Mouse (Mus musculus): ENCODE measurements around the gene Bhlhe40. TPM values are rescaled to one million over a fixed set of nuclear protein-coding genes. Genes with fewer than 3 reads are reported as not detected.
A peak's percentile ranks its signal among the peaks of the same experiment; 100 is the strongest.

The Bhlhe40 gene
- total and polyA plus RNA-seq, 3 experiments, result 27.9 to 64.6 (median 31.1) TPM

- Histone ChIP-seq H3K4me3 (no peak overlapping the region), H3K79me2 (replicated peaks; ENCODE audit: control insufficient read depth, insufficient read depth, low read length) (no peaks in the 10 kb centered on the region), H3K4me1 (ENCODE audit: control insufficient read depth, insufficient read depth, low read length) (peaks cover 6% of the 10 kb centered on the region), H3K27me3 (ENCODE audit: control insufficient read depth, insufficient read depth, low read length) (no peaks in the 10 kb centered on the region), H3K36me3 (ENCODE audit: control insufficient read depth, insufficient read depth, low read length) (no peaks in the 10 kb centered on the region), H3K9ac (ENCODE audit: low read depth, low read length) (no peak overlapping the region), H3K27ac (no peak overlapping the region)
- intact Hi-C loops (cut with DNase I), result no loop called here
- TF ChIP-seq POLR2A (IDR thresholded peaks at IDR 0.05; ENCODE audit: insufficient read depth, low read depth, low read length), result no peak
- peak; percentile 44 for TF ChIP-seq CTCF (IDR thresholded peaks at IDR 0.05)
- no peak for TF ChIP-seq EP300 (IDR thresholded peaks at IDR 0.05; ENCODE audit: insufficient read depth, low read depth, low read length)
- 53% methylated on average over 2 of the region's 2 CpGs for WGBS
- no peak for DNase-seq
These were observed 4.6 kb upstream of the Bhlhe40 start for GRCm38 (mm10) chr6:108655861-108656260.

DNA sequence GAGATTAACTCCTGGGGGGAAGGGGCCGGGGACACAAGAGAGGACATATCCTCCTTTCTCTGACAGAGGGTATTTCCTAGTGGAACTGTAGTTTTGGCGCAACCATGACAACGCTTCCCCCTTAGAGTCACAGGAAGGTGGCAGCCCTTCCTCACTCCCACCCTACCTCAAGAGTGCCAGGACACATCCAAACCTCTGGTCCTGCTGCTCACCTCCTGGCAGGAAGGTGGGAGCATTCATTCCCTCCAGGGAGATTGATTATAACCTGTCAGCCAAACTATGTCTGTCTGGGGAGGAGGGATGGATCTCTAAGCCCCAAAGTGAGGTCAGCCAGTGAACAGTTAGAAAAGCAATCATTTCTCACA lies 2.4 kb upstream of the Bhlhe40 start:
- H3K36me3 ChIP-seq (ENCODE audit: control insufficient read depth, insufficient read depth, low read length), result peaks cover 6% of the 10 kb centered on the region
- H3K79me2 ChIP-seq (replicated peaks; ENCODE audit: control insufficient read depth, insufficient read depth, low read length), result no peaks in the 10 kb centered on the region
- peak overlapping the region; percentile 99 for H3K27ac ChIP-seq
- H3K4me1 ChIP-seq (ENCODE audit: control insufficient read depth, insufficient read depth, low read length), result peaks cover 6% of the 10 kb centered on the region
- no peaks in the 10 kb centered on the region for H3K27me3 ChIP-seq (ENCODE audit: control insufficient read depth, insufficient read depth, low read length)
- peak overlapping the region; percentile 65 for H3K9ac ChIP-seq (ENCODE audit: low read depth, low read length)
- intact Hi-C loops (cut with DNase I), result loop anchor here (2.0 kb wide), 2 partner anchors 125 to 231 kb away; no protein-coding TSS in a partner anchor
- no peak for TF ChIP-seq POLR2A (IDR thresholded peaks at IDR 0.05; ENCODE audit: insufficient read depth, low read depth, low read length)
- no peak for TF ChIP-seq CTCF (IDR thresholded peaks at IDR 0.05)
- TF ChIP-seq EP300 (IDR thresholded peaks at IDR 0.05; ENCODE audit: insufficient read depth, low read depth, low read length), result no peak; the same call in 1 of the 2 replicates
- 31% methylated on average over 3 of the region's 3 CpGs for WGBS
- H3K4me3 ChIP-seq, result peak overlapping the region; percentile 93; the same call in 1 of the 2 replicates
- DNase-seq, result peak; percentile 41 to 56

DNA sequence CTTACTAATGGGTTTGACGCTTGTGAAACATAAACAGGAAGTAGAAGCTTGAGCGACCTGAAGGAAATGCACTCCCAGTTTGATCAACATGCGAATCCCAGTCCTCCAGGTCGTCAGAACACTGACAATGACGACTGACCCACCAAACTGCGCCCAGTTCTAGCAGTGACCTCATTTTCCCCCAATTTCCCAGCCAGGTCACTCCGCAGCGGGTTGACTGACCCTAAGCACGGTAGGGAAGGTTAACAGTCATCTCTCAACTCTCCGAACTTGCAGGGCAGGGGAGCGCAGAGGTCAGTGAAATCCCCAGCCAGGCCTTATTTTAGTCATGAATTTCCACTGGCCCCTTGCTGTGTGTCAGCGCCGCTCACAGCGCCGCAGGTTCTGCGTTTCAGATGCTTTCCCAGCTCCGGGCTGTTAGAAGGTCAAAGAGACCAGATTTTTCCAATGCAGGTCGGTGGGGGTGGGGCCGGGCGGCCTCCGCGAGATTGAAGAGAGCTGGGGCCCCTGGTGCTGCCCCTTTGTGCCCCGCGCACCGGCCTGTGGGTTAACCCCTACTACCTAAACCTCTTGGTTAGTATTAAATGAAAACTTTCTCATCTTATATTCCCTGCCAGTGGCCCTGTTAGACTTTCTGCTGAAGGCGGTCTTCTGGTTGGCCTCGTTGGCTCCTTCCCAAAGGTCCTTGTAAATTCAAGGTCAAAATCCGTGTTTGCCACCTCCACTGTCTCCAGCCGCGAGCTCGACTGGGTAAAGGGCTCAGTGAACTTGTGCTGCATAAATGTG lies 1.8 kb upstream of the Bhlhe40 start:
- no peaks in the 10 kb centered on the region for H3K27me3 ChIP-seq (ENCODE audit: control insufficient read depth, insufficient read depth, low read length)
- peaks cover 10% of the 10 kb centered on the region for H3K36me3 ChIP-seq (ENCODE audit: control insufficient read depth, insufficient read depth, low read length)
- peak overlapping the region; percentile 93 for H3K4me3 ChIP-seq
- DNase-seq, result peak; percentile 76 to 78
- H3K9ac ChIP-seq (ENCODE audit: low read depth, low read length), result peak overlapping the region; percentile 65
- no peaks in the 10 kb centered on the region for H3K79me2 ChIP-seq (replicated peaks; ENCODE audit: control insufficient read depth, insufficient read depth, low read length)
- H3K4me1 ChIP-seq (ENCODE audit: control insufficient read depth, insufficient read depth, low read length), result peaks cover 7% of the 10 kb centered on the region
- TF ChIP-seq EP300 (IDR thresholded peaks at IDR 0.05; ENCODE audit: insufficient read depth, low read depth, low read length), result 0 out of 2 replicates have a peak, but pooled peaks have one; percentile 33
- TF ChIP-seq CTCF (IDR thresholded peaks at IDR 0.05), result no peak
- TF ChIP-seq POLR2A (IDR thresholded peaks at IDR 0.05; ENCODE audit: insufficient read depth, low read depth, low read length), result peak; percentile 57; the same call in 1 of the 2 replicates
- 4% methylated on average over 31 of the region's 31 CpGs for WGBS
- peak overlapping the region; percentile 99 for H3K27ac ChIP-seq
- intact Hi-C loops (cut with DNase I), result loop anchor here (2.0 kb wide), 2 partner anchors 126 to 232 kb away; no protein-coding TSS in a partner anchor

DNA sequence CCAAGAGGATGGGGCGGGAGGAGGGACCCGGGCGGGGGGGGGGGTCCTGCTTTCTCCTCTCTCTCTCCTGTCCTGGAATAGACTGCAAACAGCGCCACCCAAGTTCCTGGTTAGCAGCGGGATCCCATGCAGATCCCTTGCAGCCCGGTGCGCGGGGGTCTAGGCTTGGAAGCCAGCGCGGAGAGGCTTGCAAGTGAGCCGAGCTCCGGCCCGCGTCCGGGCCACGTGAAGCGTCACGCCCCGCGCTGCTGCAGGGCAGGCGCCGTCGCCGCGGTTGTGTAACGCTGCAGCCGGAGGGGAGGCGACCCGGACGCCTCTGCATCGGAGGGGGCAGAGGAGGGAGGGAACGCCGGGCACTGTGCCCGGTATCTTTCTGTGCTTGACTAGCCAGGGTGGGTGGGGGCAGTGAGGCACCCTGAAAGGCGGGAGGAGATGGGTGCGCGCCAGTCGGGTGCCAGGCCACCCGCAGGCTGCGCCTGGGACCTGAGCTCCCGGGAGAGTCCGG lies 1.2 kb upstream of the Bhlhe40 start:
- TF ChIP-seq EP300 (IDR thresholded peaks at IDR 0.05; ENCODE audit: insufficient read depth, low read depth, low read length) (peak; percentile 84), CTCF (IDR thresholded peaks at IDR 0.05) (peak; percentile 56), POLR2A (IDR thresholded peaks at IDR 0.05; ENCODE audit: insufficient read depth, low read depth, low read length) (peak; percentile 68)
- under 1% methylated on average over 40 of the region's 42 CpGs for WGBS

GRCm38 (mm10) chr6:108659726-108660205 lies 663 bp upstream of the Bhlhe40 start:
- 0% methylated on average over 23 of the region's 35 CpGs for WGBS
- Histone ChIP-seq H3K79me2 (replicated peaks; ENCODE audit: control insufficient read depth, insufficient read depth, low read length) (no peaks in the 10 kb centered on the region), H3K27me3 (ENCODE audit: control insufficient read depth, insufficient read depth, low read length) (no peaks in the 10 kb centered on the region), H3K27ac (peak overlapping the region; percentile 99), H3K36me3 (ENCODE audit: control insufficient read depth, insufficient read depth, low read length) (peaks cover 19% of the 10 kb centered on the region), H3K9ac (ENCODE audit: low read depth, low read length) (peak overlapping the region; percentile 86), H3K4me3 (peak overlapping the region; percentile 93), H3K4me1 (ENCODE audit: control insufficient read depth, insufficient read depth, low read length) (peaks cover 7% of the 10 kb centered on the region)
- intact Hi-C loops (cut with DNase I), result loop anchor here (1.0 to 5.0 kb wide), 9 partner anchors 9 to 562 kb away; partner anchors contain the start of genes Edem1 and Itpr1
- TF ChIP-seq EP300 (IDR thresholded peaks at IDR 0.05; ENCODE audit: insufficient read depth, low read depth, low read length) (no peak; the same call in 1 of the 2 replicates), POLR2A (IDR thresholded peaks at IDR 0.05; ENCODE audit: insufficient read depth, low read depth, low read length) (peak; percentile 42)
- peak; percentile 94 to 95 for DNase-seq

More for the DNA sequence above, 1.2 kb upstream of the Bhlhe40 start:
- Histone ChIP-seq H3K27me3 (ENCODE audit: control insufficient read depth, insufficient read depth, low read length) (no peaks in the 10 kb centered on the region), H3K9ac (ENCODE audit: low read depth, low read length) (peak overlapping the region; percentile 65), H3K4me3 (peak overlapping the region; percentile 93), H3K4me1 (ENCODE audit: control insufficient read depth, insufficient read depth, low read length) (peaks cover 7% of the 10 kb centered on the region), H3K27ac (peak overlapping the region; percentile 99), H3K79me2 (replicated peaks; ENCODE audit: control insufficient read depth, insufficient read depth, low read length) (no peaks in the 10 kb centered on the region), H3K36me3 (ENCODE audit: control insufficient read depth, insufficient read depth, low read length) (peaks cover 14% of the 10 kb centered on the region)
- DNase-seq, result peak; percentile 94 to 96
- intact Hi-C loops (cut with DNase I), result loop anchor here (2.0 kb wide), 2 partner anchors 126 to 232 kb away; no protein-coding TSS in a partner anchor

Measured in heart, adult 2 months (tissue).